Mouse (Mus musculus) CH12F3 (cell line): Measurements from ENCODE around the gene Tns3.

Source experiments
- in situ Hi-C: fragments of 300-500 bp; cut with MboI; formaldehyde crosslinking; loops from 2 replicates; pipeline ENCODE4 v1.14.3; 2020; ENCODE audit warnings: low sequenced_read_pairs

Gene Tns3

DNA sequence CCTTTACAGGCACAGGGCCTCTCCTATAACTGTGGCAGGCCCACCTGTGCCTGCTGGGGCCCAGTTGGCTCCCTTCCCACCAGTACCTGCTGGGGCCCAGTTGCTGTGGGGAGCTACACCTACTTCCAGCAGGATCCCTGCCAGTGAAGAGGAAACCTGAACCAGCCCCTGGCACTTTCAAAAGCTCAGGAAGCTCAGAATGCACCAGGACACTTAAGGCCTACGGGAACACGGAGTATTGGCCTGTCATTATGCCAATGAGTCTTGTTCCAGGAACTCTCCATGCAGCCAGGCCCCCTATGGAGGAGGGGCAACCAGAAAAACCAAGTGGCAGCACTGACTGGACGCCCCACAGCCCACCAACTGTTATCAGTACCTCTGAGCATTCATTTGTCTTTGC is 181.6 kb downstream of the Tns3 start:
- in situ Hi-C loops: no loop called here

DNA sequence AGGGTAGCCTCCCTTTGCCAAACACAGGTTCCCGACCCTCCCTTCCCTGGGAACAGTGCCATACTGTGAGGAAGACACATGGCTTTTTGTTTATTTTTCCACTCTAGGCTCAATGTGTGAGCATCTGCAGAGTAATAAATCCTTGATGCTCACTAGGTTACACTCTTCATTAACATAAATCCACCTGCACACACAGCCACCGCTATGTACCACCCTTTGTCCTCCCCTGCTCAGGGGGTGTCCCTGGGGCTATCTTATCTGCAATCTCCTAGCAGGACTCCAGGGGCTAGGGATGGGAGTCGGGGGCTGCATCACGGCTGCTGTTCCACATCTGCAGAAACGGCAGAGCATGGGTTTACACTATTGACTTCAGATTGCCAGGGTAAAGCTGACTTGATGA is 182.4 kb downstream of the Tns3 start:
- in situ Hi-C loops: no loop called here

GRCm38 (mm10) chr11:8481529-8481928 is 182.8 kb downstream of the Tns3 start:
- in situ Hi-C loops: no loop called here

- in situ Hi-C loops: no loop called here
Measured at GRCm38 (mm10) chr11:8479858-8480257, 184.5 kb downstream of the Tns3 start.

DNA sequence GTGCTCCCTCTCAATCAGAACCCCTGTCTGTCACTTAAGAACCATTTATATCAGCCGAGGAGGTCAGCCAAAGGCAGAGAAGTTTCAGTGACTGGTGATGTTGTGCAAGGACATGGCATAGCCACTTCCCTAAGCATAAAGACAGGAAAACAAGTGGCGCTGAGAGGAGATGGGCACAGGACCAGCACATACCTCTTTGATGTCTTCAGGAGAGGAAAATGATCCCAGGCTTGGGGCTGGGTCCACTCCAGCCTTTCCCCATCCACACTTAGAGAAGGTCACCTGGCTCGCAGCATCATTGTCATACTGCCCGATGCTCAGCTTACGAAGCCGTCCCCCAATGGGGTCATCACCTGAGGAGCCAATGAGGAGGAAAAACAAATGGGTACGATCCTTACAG is 185.0 kb downstream of the Tns3 start:
- in situ Hi-C loops: no loop called here

DNA sequence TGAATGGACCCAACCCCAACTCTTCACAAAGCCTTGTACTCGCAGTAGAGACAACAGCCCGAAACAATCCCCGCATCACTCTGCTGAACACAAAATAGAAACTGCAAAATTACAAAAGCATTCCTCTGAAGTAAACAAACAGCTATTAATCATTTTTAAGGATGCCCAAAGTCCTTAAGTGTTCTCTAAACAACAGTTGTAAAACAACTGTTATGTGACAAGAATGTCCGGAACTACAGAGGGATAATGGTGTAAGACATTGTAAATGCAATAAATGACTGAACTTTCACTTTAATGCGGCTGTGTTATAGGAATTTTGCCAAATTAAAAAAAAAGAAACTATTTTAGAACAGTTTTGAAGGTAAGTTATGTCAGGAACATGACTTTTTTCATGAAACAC is 190.7 kb downstream of the Tns3 start:
- in situ Hi-C loops: no loop called here

GRCm38 (mm10) chr11:8472439-8472838 is 191.9 kb downstream of the Tns3 start:
- in situ Hi-C loops: no loop called here

GRCm38 (mm10) chr11:8471535-8471934 is 192.8 kb downstream of the Tns3 start:
- in situ Hi-C loops: no loop called here

- in situ Hi-C loops: no loop called here
Measured at GRCm38 (mm10) chr11:8469537-8469936, 194.8 kb downstream of the Tns3 start.

GRCm38 (mm10) chr11:8468161-8469091 is 195.9 kb downstream of the Tns3 start:
- in situ Hi-C loops: no loop called here

- in situ Hi-C loops: no loop called here
Measured at GRCm38 (mm10) chr11:8467403-8468160, 196.8 kb downstream of the Tns3 start.

GRCm38 (mm10) chr11:8463866-8464265 is 200.5 kb downstream of the Tns3 start:
- in situ Hi-C loops: no loop called here

GRCm38 (mm10) chr11:8462827-8463405 is 201.4 kb downstream of the Tns3 start:
- in situ Hi-C loops: no loop called here

- in situ Hi-C loops: no loop called here
Measured at GRCm38 (mm10) chr11:8460835-8461234, 203.5 kb downstream of the Tns3 start.

- in situ Hi-C loops: no loop called here
Measured at GRCm38 (mm10) chr11:8457951-8458350, 206.4 kb downstream of the Tns3 start.

- in situ Hi-C loops: no loop called here
Measured at GRCm38 (mm10) chr11:8456586-8457285, 207.6 kb downstream of the Tns3 start.

DNA sequence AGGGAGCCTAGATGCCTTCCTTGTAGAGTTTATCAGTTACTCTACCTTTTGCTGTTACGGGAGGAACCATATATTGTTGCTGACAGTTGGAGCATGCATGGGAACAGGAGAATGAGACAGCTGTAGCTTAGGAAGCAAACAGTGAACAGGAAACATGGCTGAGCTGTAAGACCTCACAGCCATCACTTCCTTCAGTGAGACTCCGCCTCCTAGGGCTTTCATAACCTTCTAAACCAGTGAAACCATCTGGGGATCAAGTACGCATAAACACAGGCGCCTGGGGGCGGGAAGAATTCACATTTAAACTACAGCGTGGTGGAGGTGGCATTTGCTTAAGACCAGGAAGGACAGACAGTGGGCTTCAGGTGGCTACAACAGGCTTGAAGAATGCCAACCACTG is 208.7 kb downstream of the Tns3 start:
- in situ Hi-C loops: no loop called here

- in situ Hi-C loops: no loop called here
Measured at GRCm38 (mm10) chr11:8453252-8453651, 211.1 kb downstream of the Tns3 start.

GRCm38 (mm10) chr11:8451597-8452201 is 212.6 kb downstream of the Tns3 start:
- in situ Hi-C loops: no loop called here

GRCm38 (mm10) chr11:8450540-8450939 is 213.8 kb downstream of the Tns3 start:
- in situ Hi-C loops: no loop called here

- in situ Hi-C loops: no loop called here
Measured at GRCm38 (mm10) chr11:8445915-8446356, 218.4 kb downstream of the Tns3 start.
